Mouse (Mus musculus) CD8-positive naive resting alpha-beta T cell, adult 2 months (primary cell): ENCODE results near the gene Pex11a.
"Not testable (repeated sequence)": the region's sequence is repeated elsewhere in the genome, so short reads cannot be mapped to it uniquely, and the experiment has no call there.

Experiments used
- DNase-seq, 2 experiments: peaks; one replicate each; pipeline ENCODE4 v3.0.0; 2022; ENCODE audit warnings: low read depth in 2 of 2, low spot score in 2 of 2

The Pex11a gene

GRCm38 (mm10) chr7:79742659-79743536 lies at the start of gene Pex11a, which contains the start of gene Wdr93:
Gene Pex11a, minus strand, starts transcription at chr7:79743131.
Gene Wdr93, plus strand, starts transcription at chr7:79743163.
- DNase-seq, result peak; percentile 56 to 80

GRCm38 (mm10) chr7:79789812-79790211 lies 46.9 kb upstream of the Pex11a start:
- DNase-seq, result not testable (repeated sequence)

- peak; percentile 18 to 45 for DNase-seq
Measured at GRCm38 (mm10) chr7:79786295-79786694, 43.4 kb upstream of the Pex11a start.

- DNase-seq, result no peak
Measured at GRCm38 (mm10) chr7:79782516-79782855, 39.6 kb upstream of the Pex11a start.

GRCm38 (mm10) chr7:79781826-79782515 lies 39.0 kb upstream of the Pex11a start:
- no peak for DNase-seq

GRCm38 (mm10) chr7:79780647-79781626 lies 38.0 kb upstream of the Pex11a start:
- peak; percentile 47 to 59 for DNase-seq

GRCm38 (mm10) chr7:79771561-79772512 lies 28.9 kb upstream of the Pex11a start:
- no peak for DNase-seq

- DNase-seq, result no peak
Measured at GRCm38 (mm10) chr7:79769664-79770063, 26.7 kb upstream of the Pex11a start.

GRCm38 (mm10) chr7:79765991-79766390 lies 23.1 kb upstream of the Pex11a start:
- no peak for DNase-seq

GRCm38 (mm10) chr7:79762106-79762505 lies 19.2 kb upstream of the Pex11a start:
- no peak for DNase-seq

GRCm38 (mm10) chr7:79761124-79761876 lies 18.4 kb upstream of the Pex11a start:
- DNase-seq, result no peak

- DNase-seq, result no peak
Measured at GRCm38 (mm10) chr7:79759766-79760165, 16.8 kb upstream of the Pex11a start.

GRCm38 (mm10) chr7:79758176-79758575 lies 15.2 kb upstream of the Pex11a start:
- DNase-seq, result no peak

- no peak for DNase-seq
Measured at GRCm38 (mm10) chr7:79756334-79756733, 13.4 kb upstream of the Pex11a start.

- no peak for DNase-seq
Measured at GRCm38 (mm10) chr7:79749511-79749910, 6.6 kb upstream of the Pex11a start.

- DNase-seq, result no peak
Measured at GRCm38 (mm10) chr7:79747659-79748058, 4.7 kb upstream of the Pex11a start.

GRCm38 (mm10) chr7:79744585-79744984 lies 1.7 kb upstream of the Pex11a start:
- no peak for DNase-seq

- DNase-seq, result no peak
Measured at GRCm38 (mm10) chr7:79744051-79744450, 1.1 kb upstream of the Pex11a start.

- no peak for DNase-seq
Measured at GRCm38 (mm10) chr7:79742277-79742658, 663 bp downstream of the Pex11a start.
